Mouse (Mus musculus) CH12F3 (cell line): ENCODE data around the gene Bcdin3d.

Source experiments
- in situ Hi-C: fragments of 300-500 bp; cut with MboI; formaldehyde crosslinking; loops from 2 replicates; pipeline ENCODE4 v1.14.3; 2020; ENCODE audit warnings: low sequenced_read_pairs

Bcdin3d gene

GRCm38 (mm10) chr15:99474576-99474926 lies at the start of gene Bcdin3d:
Gene Bcdin3d (minus strand): TSS chr15:99474730.
- in situ Hi-C loops: no loop called here

DNA sequence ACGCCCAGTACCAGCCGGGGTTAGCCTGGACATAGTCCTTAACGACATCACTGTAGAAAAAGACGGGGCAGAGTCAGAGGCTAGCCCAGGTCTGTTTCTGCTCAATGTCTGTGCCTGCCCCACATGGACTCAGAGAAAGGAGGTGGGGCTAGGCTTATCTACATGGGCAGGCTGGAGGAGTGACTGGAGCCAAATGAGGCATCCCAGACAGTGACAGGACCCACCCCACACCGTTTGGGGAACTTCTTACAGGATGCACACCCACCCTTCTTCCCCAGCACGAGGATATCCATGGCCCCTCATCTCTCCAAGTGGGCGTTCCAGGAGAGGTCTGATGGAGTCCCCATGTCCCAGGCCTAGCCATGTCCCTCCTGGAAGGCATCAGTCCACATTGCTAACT lies 45.8 kb upstream of the Bcdin3d start:
- in situ Hi-C loops: no loop called here

DNA sequence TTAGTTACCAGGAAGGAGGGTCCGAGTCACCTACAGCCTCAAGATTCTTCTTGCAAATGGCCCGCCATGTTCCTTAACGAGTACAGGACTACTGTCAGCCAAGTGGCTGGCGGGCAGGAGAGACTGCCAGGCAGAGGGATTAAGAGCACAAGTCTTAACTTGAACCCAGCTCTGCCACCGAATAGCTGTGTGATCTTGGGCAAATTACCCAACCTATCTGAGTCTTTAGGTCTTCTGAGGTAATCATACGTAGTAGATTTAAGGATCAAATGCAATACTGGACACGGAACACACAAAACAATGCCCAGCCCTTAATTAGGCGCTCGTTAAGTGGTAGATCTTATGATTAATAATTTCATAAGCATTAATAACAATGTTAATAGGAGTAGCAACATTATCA lies 45.1 kb upstream of the Bcdin3d start:
- in situ Hi-C loops: no loop called here

- in situ Hi-C loops: no loop called here
These were observed 43.2 kb upstream of the Bcdin3d start for GRCm38 (mm10) chr15:99517715-99518114.

DNA sequence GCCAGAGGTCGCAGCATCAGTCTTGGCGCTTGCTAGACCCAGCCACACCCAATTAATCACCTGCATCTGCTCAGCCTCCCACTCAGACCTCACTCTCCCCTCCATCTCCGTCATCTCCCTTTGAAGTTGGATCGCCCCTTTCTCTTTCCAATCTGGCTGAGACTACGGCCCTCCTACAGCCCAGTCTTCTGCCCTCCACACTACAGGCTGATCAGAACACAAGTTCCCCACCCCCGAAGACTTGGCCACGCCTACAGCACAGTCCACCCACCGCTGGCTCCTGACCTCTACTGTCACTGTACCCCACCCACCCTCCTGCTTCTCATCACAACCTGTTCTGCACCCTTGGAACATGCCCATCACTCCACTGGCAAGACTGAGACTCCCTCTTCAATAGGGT lies 42.2 kb upstream of the Bcdin3d start:
- in situ Hi-C loops: no loop called here

DNA sequence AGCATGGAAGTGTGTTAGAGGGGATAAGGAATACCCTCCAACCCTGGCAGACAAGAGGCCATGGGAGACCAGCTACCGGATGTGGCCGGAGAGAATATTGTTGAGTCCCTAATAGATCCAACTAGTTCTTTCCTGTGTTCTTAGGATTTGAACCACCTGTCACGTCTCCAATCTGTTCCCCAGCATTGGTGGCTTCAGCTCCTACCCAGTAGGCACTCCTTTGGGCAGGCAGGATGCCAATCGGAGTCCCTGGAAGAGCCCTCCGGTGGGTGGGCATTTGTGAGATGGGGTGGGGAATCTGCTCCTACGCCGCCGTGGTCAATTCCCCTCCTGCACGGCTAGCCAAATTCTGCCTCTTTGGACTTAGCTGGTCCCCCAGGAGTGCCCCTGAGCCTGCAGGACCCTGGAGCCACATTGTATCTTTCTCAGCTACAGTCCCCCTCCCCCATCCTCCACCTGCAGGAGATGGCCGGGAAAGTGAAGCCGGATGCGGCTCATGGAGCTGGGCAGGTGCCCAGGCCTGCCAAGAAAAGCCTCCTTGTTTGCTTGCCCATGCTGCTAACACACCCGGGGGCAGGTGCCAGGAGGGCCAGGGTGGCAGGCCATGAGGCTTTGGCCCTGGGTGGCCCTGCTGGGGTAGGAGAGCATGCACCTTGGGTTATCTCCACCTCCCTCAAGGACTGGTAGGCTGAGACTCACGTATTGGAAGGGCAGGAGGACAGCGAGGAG lies 37.4 kb upstream of the Bcdin3d start:
- in situ Hi-C loops: no loop called here

GRCm38 (mm10) chr15:99510621-99511020 lies 36.1 kb upstream of the Bcdin3d start:
- in situ Hi-C loops: no loop called here

GRCm38 (mm10) chr15:99509840-99510239 lies 35.3 kb upstream of the Bcdin3d start:
- in situ Hi-C loops: no loop called here

- in situ Hi-C loops: no loop called here
These were observed 31.0 kb upstream of the Bcdin3d start for GRCm38 (mm10) chr15:99505324-99506095.

GRCm38 (mm10) chr15:99503256-99503655 lies 28.7 kb upstream of the Bcdin3d start:
- in situ Hi-C loops: no loop called here

GRCm38 (mm10) chr15:99502311-99502831 lies 27.8 kb upstream of the Bcdin3d start:
- in situ Hi-C loops: no loop called here

DNA sequence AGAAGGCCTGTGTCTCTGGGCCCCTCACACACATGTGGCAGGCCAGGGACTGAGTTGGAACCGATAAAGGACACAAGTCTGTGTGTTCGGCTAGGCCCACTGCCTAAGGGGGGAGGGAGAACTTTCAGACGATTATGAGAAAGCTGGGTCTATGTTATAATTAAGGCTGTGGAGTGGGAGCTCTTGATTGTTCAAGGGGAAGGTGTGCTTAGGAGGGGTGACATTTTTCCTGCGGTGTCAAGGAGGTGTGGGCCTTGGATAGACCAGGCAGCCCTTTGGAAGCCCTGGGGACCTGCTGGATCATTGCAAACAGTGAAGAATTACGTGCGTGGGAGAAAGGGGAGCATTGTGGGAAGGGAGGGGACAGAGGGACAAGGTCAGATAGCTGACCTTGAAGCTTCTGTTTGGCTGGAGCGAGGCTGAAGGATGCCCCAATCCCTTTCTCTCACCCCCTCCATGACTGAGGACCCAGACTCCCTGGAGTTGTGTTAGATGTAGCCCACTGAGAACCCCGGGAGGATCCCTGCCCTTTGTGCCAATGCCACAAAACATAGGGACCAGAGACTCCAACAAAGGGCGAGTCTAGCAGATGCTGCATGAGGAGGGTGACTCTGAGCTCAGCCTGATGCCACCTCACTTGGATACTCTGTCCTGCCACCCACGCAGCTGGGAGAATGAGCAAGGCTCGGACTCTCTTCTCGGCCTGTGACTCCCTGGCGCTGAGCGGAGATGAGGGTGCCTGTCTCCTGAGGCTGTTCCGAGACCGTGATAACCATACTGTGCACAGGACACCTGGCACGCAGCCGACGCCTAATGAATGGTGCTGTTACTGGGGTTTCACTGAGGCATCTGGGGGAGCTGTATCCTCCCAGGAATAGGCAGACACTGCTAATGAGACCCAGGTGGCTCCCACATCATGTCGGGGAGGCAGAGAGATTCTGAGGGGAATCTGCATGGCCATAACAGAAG lies 27.0 kb upstream of the Bcdin3d start:
- in situ Hi-C loops: no loop called here

DNA sequence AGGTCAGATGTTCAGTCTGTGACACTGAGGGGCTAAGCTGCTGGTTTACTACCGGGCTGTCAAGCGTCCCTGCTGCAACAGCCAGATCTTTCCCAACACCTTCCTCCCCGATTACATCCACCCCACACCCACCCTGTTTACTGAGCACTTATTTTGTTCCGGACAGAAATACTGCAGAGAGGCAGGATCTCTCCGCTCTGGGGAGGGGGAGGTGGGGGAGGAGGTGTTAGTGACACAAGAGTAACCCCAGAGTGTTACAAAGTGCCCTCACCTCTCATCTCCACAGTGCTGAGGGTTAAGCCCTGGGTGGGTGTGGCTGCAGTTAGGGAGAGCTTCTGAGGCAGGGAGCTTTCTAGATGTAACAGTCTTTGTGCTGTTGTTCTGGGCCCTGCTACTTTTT lies 25.8 kb upstream of the Bcdin3d start:
- in situ Hi-C loops: no loop called here

DNA sequence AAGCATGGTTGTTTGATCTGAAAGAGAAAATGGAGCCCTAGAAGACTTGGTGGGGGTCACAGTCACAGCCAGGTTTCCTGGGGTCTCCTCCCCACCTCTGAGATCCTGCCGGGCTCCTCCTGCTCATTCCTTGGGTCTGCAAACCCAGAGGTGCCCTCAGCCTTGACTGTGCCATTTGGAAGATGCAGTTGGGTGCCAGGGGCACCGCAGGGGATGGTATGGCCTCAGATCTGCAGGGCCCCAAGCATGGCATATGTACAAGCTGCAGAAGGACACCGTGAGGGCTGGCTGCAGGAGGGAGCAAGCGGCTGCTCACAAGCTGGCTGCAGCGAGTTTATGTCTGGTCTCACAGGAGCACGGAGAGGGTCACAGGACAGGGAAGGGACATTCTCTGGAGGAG lies 25.2 kb upstream of the Bcdin3d start:
- in situ Hi-C loops: no loop called here

DNA sequence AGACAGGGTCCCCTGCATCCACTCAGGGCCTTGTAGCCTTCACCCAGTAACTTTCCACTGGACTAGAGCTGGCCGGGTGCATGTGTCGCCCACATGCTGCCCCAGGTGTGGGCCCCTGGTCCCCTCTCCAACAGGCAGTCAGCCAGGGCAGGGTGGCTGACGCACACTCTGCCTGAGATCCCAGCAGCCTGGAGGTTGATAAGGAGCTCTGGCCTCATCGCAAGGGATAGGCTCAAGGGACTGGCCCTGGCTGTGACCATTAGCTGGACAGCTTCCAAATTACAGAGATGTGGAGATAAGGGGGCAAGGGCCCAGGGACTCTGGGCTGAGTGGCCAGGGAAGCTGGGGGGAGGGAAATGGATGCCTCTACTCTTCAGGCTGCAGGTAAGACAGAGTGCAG lies 24.3 kb upstream of the Bcdin3d start:
- in situ Hi-C loops: no loop called here

- in situ Hi-C loops: no loop called here
These were observed 23.8 kb upstream of the Bcdin3d start for GRCm38 (mm10) chr15:99498356-99498755.

DNA sequence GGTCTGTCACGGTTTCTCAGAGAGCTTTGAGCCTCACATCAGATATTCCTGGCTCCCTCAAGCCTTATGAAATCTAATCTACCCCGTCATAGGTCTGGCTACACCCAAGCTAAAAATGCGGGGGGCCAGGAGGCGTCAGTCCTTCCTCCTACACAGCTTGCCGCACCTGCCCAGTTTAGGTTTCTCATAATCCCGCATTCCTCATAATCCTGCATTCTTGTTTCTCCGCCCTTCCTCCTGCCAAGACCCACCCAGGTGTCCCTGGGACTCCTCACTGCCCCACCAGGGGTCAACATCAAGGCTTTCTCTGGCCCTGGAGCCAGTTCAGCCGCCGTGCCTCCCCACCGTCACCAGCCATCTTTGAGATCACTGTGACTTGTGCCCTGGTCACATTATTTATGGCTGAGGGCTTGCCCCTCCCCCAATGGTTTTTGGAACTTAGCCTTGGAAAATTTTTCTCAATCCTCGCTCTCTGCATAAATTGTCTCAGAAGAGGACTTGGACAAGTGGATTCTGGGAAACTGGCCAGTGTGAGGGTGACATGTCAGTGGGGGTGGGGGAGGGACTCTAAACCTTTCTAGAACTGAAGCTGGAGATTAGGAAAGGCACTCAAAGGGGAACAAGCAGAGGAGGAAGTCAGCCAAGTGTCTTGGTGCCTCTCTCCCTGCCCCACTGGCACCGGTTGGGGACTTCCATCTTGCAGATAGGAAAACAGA lies 23.2 kb upstream of the Bcdin3d start:
- in situ Hi-C loops: no loop called here

- in situ Hi-C loops: no loop called here
These were observed 22.5 kb upstream of the Bcdin3d start for GRCm38 (mm10) chr15:99497061-99497460.

DNA sequence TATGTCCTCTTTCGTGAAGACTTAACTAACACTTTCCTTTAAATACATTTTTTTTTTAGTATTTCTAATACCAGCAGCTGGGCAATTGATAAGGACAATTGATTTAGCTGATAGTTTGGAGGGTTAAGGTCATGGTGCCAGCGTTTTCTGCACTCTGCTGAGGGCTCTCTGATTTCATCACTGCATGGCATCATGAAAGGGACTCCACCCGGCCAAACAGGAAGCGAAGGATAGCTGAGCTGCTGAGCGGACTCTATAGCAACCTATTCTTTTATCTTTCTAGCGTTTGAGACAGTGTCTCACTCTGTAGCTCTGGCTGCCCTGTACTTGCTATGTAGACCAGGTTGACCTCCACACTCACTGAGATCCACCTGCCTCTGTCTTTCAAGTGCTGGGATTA lies 10.2 kb upstream of the Bcdin3d start:
- in situ Hi-C loops: no loop called here

GRCm38 (mm10) chr15:99475814-99476213 lies 1.3 kb upstream of the Bcdin3d start:
- in situ Hi-C loops: no loop called here
